Mouse (Mus musculus) C2C12 (cell line): Measurements from ENCODE around the gene Zbtb24. TPM values are rescaled to one million over a fixed set of nuclear protein-coding genes. Genes with fewer than 3 reads are reported as not detected.

Source experiments
- H3K27me3 ChIP-seq: one replicate; pipeline ENCODE4 v1.6.1; 2011; ENCODE audit not compliant: control insufficient read depth, insufficient read depth, insufficient read length
- H3K36me3 ChIP-seq: one replicate; pipeline ENCODE4 v1.6.1; 2011; ENCODE audit not compliant: control insufficient read depth, insufficient read depth
- H3K4me3 ChIP-seq: one replicate; pipeline ENCODE4 v1.5.1; 2011; ENCODE audit warnings: mild to moderate bottlenecking, control low read depth; ENCODE audit not compliant: poor library complexity, insufficient read depth, severe bottlenecking
- H3K79me2 ChIP-seq: one replicate; pipeline ENCODE4 v1.6.1; 2011; ENCODE audit not compliant: control insufficient read depth, insufficient read depth
- H3K79me3 ChIP-seq: one replicate; pipeline ENCODE4 v1.6.1; 2011; ENCODE audit warnings: low read depth, control low read depth
- H3ac ChIP-seq: one replicate; pipeline ENCODE3; 2011; ENCODE audit warnings: low read depth; ENCODE audit not compliant: control insufficient read depth, insufficient read length
- CEBPB ChIP-seq: IDR thresholded peaks from one replicate; pipeline ENCODE4 v1.6.1; 2011; ENCODE audit warnings: low read depth, mild to moderate bottlenecking, control low read depth, moderate library complexity
- CTCF ChIP-seq: IDR thresholded peaks from one replicate; pipeline ENCODE4 v1.5.1; 2011; ENCODE audit not compliant: control insufficient read depth, insufficient read depth, insufficient read length
- FOSL1 ChIP-seq: IDR thresholded peaks from one replicate; pipeline ENCODE4 v1.8.0; 2011; ENCODE audit warnings: mild to moderate bottlenecking, low read length; ENCODE audit not compliant: poor library complexity, insufficient read depth, severe bottlenecking
- MAX ChIP-seq: IDR thresholded peaks from one replicate; pipeline ENCODE4 v1.6.1; 2011; ENCODE audit warnings: mild to moderate bottlenecking, control low read depth
- MYOD1 ChIP-seq: IDR thresholded peaks from one replicate; pipeline ENCODE4 v1.6.1; 2011; ENCODE audit warnings: low read depth; ENCODE audit not compliant: control insufficient read depth, insufficient read length
- MYOG ChIP-seq: IDR thresholded peaks from one replicate; pipeline ENCODE4 v1.6.1; 2011; ENCODE audit not compliant: control insufficient read depth, insufficient read length; ENCODE audit errors: extremely low read depth
- USF1 ChIP-seq: IDR thresholded peaks from one replicate; pipeline ENCODE4 v1.6.1; 2011; ENCODE audit warnings: low read depth, mild to moderate bottlenecking, control low read depth, moderate library complexity
- polyA plus RNA-seq: library from polyadenylated mRNA; unstranded; fragments of >200 nt; fragmentation: generic; extraction: Trizol; gene quantifications from one replicate; pipeline ENCODE4 v1.2.1, GENCODE M21; 2012; ENCODE audit warnings: missing spikeins

Zbtb24 gene
- polyA plus RNA-seq, 1 experiment = 5.7 TPM

- H3K4me3 ChIP-seq = no peak overlapping the region
- no peak for TF ChIP-seq CEBPB
- no peak for TF ChIP-seq FOSL1
- TF ChIP-seq MYOG = no peak
- TF ChIP-seq USF1 = no peak
- TF ChIP-seq MYOD1 = no peak
- TF ChIP-seq CTCF = no peak
- TF ChIP-seq MAX = no peak
Observed at GRCm38 (mm10) chr10:41473782-41474468, 23.7 kb downstream of the Zbtb24 start.

GRCm38 (mm10) chr10:41474981-41475391 lies 24.8 kb downstream of the Zbtb24 start:
- Histone ChIP-seq H3K27me3 (no peaks in the 10 kb centered on the region), H3K79me2 (no peaks in the 10 kb centered on the region), H3K4me3 (no peak overlapping the region), H3K79me3 (no peaks in the 10 kb centered on the region), H3ac (no peak overlapping the region), H3K36me3 (no peaks in the 10 kb centered on the region)
- no peak for TF ChIP-seq USF1

More at GRCm38 (mm10) chr10:41473782-41474468, 23.7 kb downstream of the Zbtb24 start:
- Histone ChIP-seq H3K27me3 (no peaks in the 10 kb centered on the region), H3K36me3 (no peaks in the 10 kb centered on the region), H3K79me3 (no peaks in the 10 kb centered on the region), H3K79me2 (no peaks in the 10 kb centered on the region), H3ac (no peak overlapping the region)

GRCm38 (mm10) chr10:41476171-41477017 lies 26.2 kb downstream of the Zbtb24 start, which contains the start of gene Mical1:
TSS of gene Mical1 (plus strand) at chr10:41476314.
- Histone ChIP-seq H3K4me3 (peak within 1 kb of the TSS; percentile 41), H3K79me2 (no peaks in the 10 kb centered on the region), H3K79me3 (no peaks in the 10 kb centered on the region), H3ac (peak within 1 kb of the TSS; percentile 81), H3K27me3 (no peaks in the 10 kb centered on the region), H3K36me3 (no peaks in the 10 kb centered on the region)
- TF ChIP-seq USF1 (no peak), FOSL1 (no peak), CEBPB (no peak), MAX (no peak), MYOG (no peak), CTCF (no peak), MYOD1 (no peak)

- no peaks in the 10 kb centered on the region for H3K79me3 ChIP-seq
- no peaks in the 10 kb centered on the region for H3K79me2 ChIP-seq
- peak overlapping the region; percentile 41 for H3K4me3 ChIP-seq
- no peaks in the 10 kb centered on the region for H3K27me3 ChIP-seq
- H3K36me3 ChIP-seq = no peaks in the 10 kb centered on the region
- TF ChIP-seq USF1 (no peak), MYOD1 (no peak), FOSL1 (no peak), CEBPB (no peak), MAX (no peak), MYOG (no peak), CTCF (no peak)
- peak overlapping the region; percentile 81 for H3ac ChIP-seq
Observed at GRCm38 (mm10) chr10:41477018-41477277, 26.8 kb downstream of the Zbtb24 start.

- Histone ChIP-seq H3K4me3 (peak overlapping the region; percentile 41), H3K27me3 (no peaks in the 10 kb centered on the region), H3K79me2 (no peaks in the 10 kb centered on the region), H3K79me3 (no peaks in the 10 kb centered on the region), H3K36me3 (no peaks in the 10 kb centered on the region), H3ac (no peak overlapping the region)
- no peak for TF ChIP-seq CTCF
- TF ChIP-seq MYOD1 = no peak
- TF ChIP-seq MAX = peak; percentile 84
- no peak for TF ChIP-seq MYOG
- peak; percentile 14 for TF ChIP-seq CEBPB
- TF ChIP-seq USF1 = peak; percentile 22
- peak; percentile 14 for TF ChIP-seq FOSL1
Observed at GRCm38 (mm10) chr10:41477278-41478181, 27.3 kb downstream of the Zbtb24 start.
